Mouse (Mus musculus): Measurements from ENCODE around the gene Elmo2.

- no peak for TF ChIP-seq CTCF (IDR thresholded peaks at IDR 0.05; ENCODE audit: borderline replicate concordance, control insufficient read depth, extremely low read depth, insufficient read depth, low read length, poor library complexity)
- TF ChIP-seq POLR2A (IDR thresholded peaks at IDR 0.05; ENCODE audit: control insufficient read depth, extremely low read depth, insufficient read depth, low read length, poor library complexity), result no peak
Observed at GRCm38 (mm10) chr2:165253269-165253668, 73.0 kb downstream of the Elmo2 start.

All from thymus, adult 2 months (tissue).